Comparison of ENCODE assay signal across 27 mouse cellular contexts in the genomic region with DNA sequence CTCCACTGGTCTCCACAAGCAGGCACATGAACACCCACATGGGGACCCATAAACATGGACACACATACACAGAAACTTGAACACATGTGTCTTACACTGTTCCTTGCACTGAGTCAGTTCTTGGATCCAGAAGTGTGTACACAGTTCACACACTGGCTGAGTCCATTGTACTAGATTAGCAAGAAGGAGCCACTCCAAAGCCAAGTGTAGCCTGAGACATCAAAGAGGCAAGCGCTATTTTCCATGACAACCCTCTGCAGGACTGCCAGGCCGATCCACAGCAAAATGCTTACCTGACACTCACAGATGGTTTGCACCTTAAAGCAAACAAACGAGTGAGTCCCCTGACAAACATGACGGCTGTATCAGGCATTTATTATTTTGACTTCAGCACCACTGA. TPM values are rescaled to one million over a fixed set of nuclear protein-coding genes. Genes with fewer than 3 reads are reported as not detected.
DNase-seq lines count a peak whose midpoint lies in the region; ATAC-seq and TF ChIP-seq lines count a peak whose summit lies in the region.
"Had no signal": no experiment of that assay in that cellular context is flagged by ENCODE, and none has a peak within 500 bp of the region (broad histone marks: within the 10 kb centered on the region; RNA-seq: fewer than 3 reads in every experiment).

No protein-coding gene starts in this region.

- WGBS in lung, embryonic 14.5 days, result 36% methylated on average over 4 of the region's 4 CpGs
- WGBS in lung, postnatal 0 days, result 33% methylated on average over 4 of the region's 4 CpGs
- WGBS in stomach, postnatal 0 days, result 32% methylated on average over 4 of the region's 4 CpGs
- WGBS in kidney, embryonic 16.5 days, result 57% methylated on average over 4 of the region's 4 CpGs
- 48% methylated on average over 4 of the region's 4 CpGs for WGBS in intestine, postnatal 0 days

- DNase-seq in lung, embryonic 14.5 days, result peak; percentile 44
- DNase-seq in lung, postnatal 0 days (ENCODE audit: low spot score), result peak; percentile 84
- DNase-seq in lung, postnatal 25 days (ENCODE audit: low spot score), result peak; percentile 63
- DNase-seq in stomach, postnatal 0 days (ENCODE audit: low spot score), result no peak
- no peak for DNase-seq in gastrocnemius, adult 2 months
- DNase-seq in layer of hippocampus, postnatal 14 days (ENCODE audit: low spot score in 2 of 2), result no peak
- DNase-seq: adrenal gland, adult 2 months; adrenal gland, postnatal 14 days; cerebellum, adult 11 months; cerebellum, adult 2 months; cerebellum, adult 9-11 months; cerebellum, postnatal 25 days; gastrocnemius, postnatal 10 days; heart, adult 11 months; heart, postnatal 10 days; heart, postnatal 36 days had no signal

- H3K9ac ChIP-seq in lung, embryonic 14.5 days, result no peak overlapping the region
- H3K9ac ChIP-seq in lung, postnatal 0 days (replicated peaks; ENCODE audit: low read depth), result no peak overlapping the region
- H3K9ac ChIP-seq in stomach, postnatal 0 days (ENCODE audit: low read length), result no peak overlapping the region
- no peak overlapping the region for H3K9ac ChIP-seq in kidney, embryonic 16.5 days (replicated peaks; ENCODE audit: low read length)
- no peak overlapping the region for H3K9ac ChIP-seq in intestine, postnatal 0 days (ENCODE audit: low read depth, low read length)
- H3K9ac ChIP-seq: embryonic facial prominence, embryonic 12.5 days; embryonic facial prominence, embryonic 15.5 days; forebrain, embryonic 12.5 days; forebrain, embryonic 15.5 days; heart, embryonic 12.5 days; heart, embryonic 15.5 days; hindbrain, embryonic 13.5 days had no signal

- H3K4me2 ChIP-seq in lung, embryonic 14.5 days, result no peak overlapping the region
- H3K4me2 ChIP-seq in lung, postnatal 0 days (replicated peaks; ENCODE audit: low read depth, low read length), result no peak overlapping the region
- H3K4me2 ChIP-seq in stomach, postnatal 0 days (replicated peaks; ENCODE audit: low read depth), result no peak overlapping the region
- no peak overlapping the region for H3K4me2 ChIP-seq in kidney, embryonic 16.5 days (replicated peaks; ENCODE audit: low read depth, low read length)
- H3K4me2 ChIP-seq in intestine, postnatal 0 days (replicated peaks; ENCODE audit: low read depth), result no peak overlapping the region
- H3K4me2 ChIP-seq: embryonic facial prominence, embryonic 12.5 days; embryonic facial prominence, embryonic 15.5 days; forebrain, embryonic 12.5 days; forebrain, embryonic 15.5 days; heart, embryonic 12.5 days; heart, embryonic 15.5 days; hindbrain, embryonic 13.5 days had no signal

- peak; percentile 40; the same call in 1 of the 2 replicates for TF ChIP-seq EP300 in lung, postnatal 0 days (IDR thresholded peaks at IDR 0.05)
- no peak for TF ChIP-seq EP300 in stomach, postnatal 0 days (optimal IDR thresholded peaks at IDR 0.05)

- intact Hi-C loops in gastrocnemius, adult 2 months (cut with DNase I), result no loop called here

- no peak overlapping the region for H3K27ac ChIP-seq in lung, embryonic 14.5 days (ENCODE audit: low read depth)
- no peak overlapping the region for H3K27ac ChIP-seq in lung, postnatal 0 days (ENCODE audit: low read length)
- H3K27ac ChIP-seq in stomach, postnatal 0 days (replicated peaks), result no peak overlapping the region
- no peak overlapping the region for H3K27ac ChIP-seq in gastrocnemius, adult 2 months
- no peak overlapping the region for H3K27ac ChIP-seq in kidney, embryonic 16.5 days (ENCODE audit: low read length)
- H3K27ac ChIP-seq in intestine, postnatal 0 days (ENCODE audit: low read depth, low read length), result no peak overlapping the region
- H3K27ac ChIP-seq: embryonic facial prominence, embryonic 12.5 days; embryonic facial prominence, embryonic 15.5 days; forebrain, embryonic 12.5 days; forebrain, embryonic 15.5 days; heart, embryonic 15.5 days; hindbrain, embryonic 10.5 days; hindbrain, embryonic 13.5 days had no signal

- H3K36me3 ChIP-seq in lung, embryonic 14.5 days (ENCODE audit: insufficient read depth), result no peaks in the 10 kb centered on the region
- no peaks in the 10 kb centered on the region for H3K36me3 ChIP-seq in lung, postnatal 0 days (ENCODE audit: insufficient read depth, low read length)
- no peaks in the 10 kb centered on the region for H3K36me3 ChIP-seq in stomach, postnatal 0 days (ENCODE audit: control insufficient read depth, insufficient read depth, low read length)
- no peaks in the 10 kb centered on the region for H3K36me3 ChIP-seq in kidney, embryonic 16.5 days (ENCODE audit: insufficient read depth, low read length)
- H3K36me3 ChIP-seq in intestine, postnatal 0 days (ENCODE audit: control insufficient read depth, insufficient read depth), result no peaks in the 10 kb centered on the region
- H3K36me3 ChIP-seq: embryonic facial prominence, embryonic 12.5 days; embryonic facial prominence, embryonic 15.5 days; forebrain, embryonic 12.5 days; forebrain, embryonic 15.5 days; heart, embryonic 12.5 days; heart, embryonic 15.5 days; hindbrain, embryonic 10.5 days; hindbrain, embryonic 13.5 days had no signal

- ATAC-seq in lung, embryonic 14.5 days (ENCODE audit: insufficient read depth), result peak; percentile 84; the same call in 1 of the 2 replicates
- peak; percentile 92 for ATAC-seq in lung, postnatal 0 days
- peak; percentile 64; the same call in 1 of the 2 replicates for ATAC-seq in stomach, postnatal 0 days (ENCODE audit: low FRiP score, low TSS enrichment)
- ATAC-seq in kidney, embryonic 16.5 days (ENCODE audit: low FRiP score, low TSS enrichment), result no peak
- ATAC-seq in intestine, postnatal 0 days, result no peak
- ATAC-seq: CD4-positive, CD25-positive, alpha-beta regulatory T cell, adult 4 months; forebrain, embryonic 15.5 days had no signal

- H3K27me3 ChIP-seq in lung, embryonic 14.5 days (ENCODE audit: insufficient read depth, low read length), result no peaks in the 10 kb centered on the region
- no peaks in the 10 kb centered on the region for H3K27me3 ChIP-seq in lung, postnatal 0 days (replicated peaks; ENCODE audit: insufficient read depth, low read length)
- no peaks in the 10 kb centered on the region for H3K27me3 ChIP-seq in stomach, postnatal 0 days (ENCODE audit: control insufficient read depth, insufficient read depth, low read length)
- H3K27me3 ChIP-seq in kidney, embryonic 16.5 days (ENCODE audit: insufficient read depth, low read length), result no peaks in the 10 kb centered on the region
- H3K27me3 ChIP-seq in intestine, postnatal 0 days (replicated peaks; ENCODE audit: control insufficient read depth, insufficient read depth, low read length), result no peaks in the 10 kb centered on the region
- H3K27me3 ChIP-seq: embryonic facial prominence, embryonic 12.5 days; embryonic facial prominence, embryonic 15.5 days; heart, embryonic 12.5 days; heart, embryonic 15.5 days had no signal

- peaks cover 6% of the 10 kb centered on the region for H3K4me1 ChIP-seq in lung, embryonic 14.5 days (ENCODE audit: insufficient read depth)
- H3K4me1 ChIP-seq in lung, postnatal 0 days (ENCODE audit: insufficient read depth, low read depth, low read length), result no peaks in the 10 kb centered on the region
- no peaks in the 10 kb centered on the region for H3K4me1 ChIP-seq in stomach, postnatal 0 days (replicated peaks; ENCODE audit: control insufficient read depth, insufficient read depth)
- peaks cover 9% of the 10 kb centered on the region for H3K4me1 ChIP-seq in kidney, embryonic 16.5 days (ENCODE audit: insufficient read depth, low read length)
- H3K4me1 ChIP-seq in intestine, postnatal 0 days (replicated peaks; ENCODE audit: control insufficient read depth, insufficient read depth, low read length), result no peaks in the 10 kb centered on the region

- H3K9me3 ChIP-seq in lung, embryonic 14.5 days (ENCODE audit: low read depth, low read length), result no peaks in the 10 kb centered on the region
- no peaks in the 10 kb centered on the region for H3K9me3 ChIP-seq in lung, postnatal 0 days (ENCODE audit: low read length)
- H3K9me3 ChIP-seq in stomach, postnatal 0 days (ENCODE audit: control insufficient read depth, low read length), result no peaks in the 10 kb centered on the region
- no peaks in the 10 kb centered on the region for H3K9me3 ChIP-seq in kidney, embryonic 16.5 days (ENCODE audit: low read length)
- no peaks in the 10 kb centered on the region for H3K9me3 ChIP-seq in intestine, postnatal 0 days (ENCODE audit: control insufficient read depth)
- H3K9me3 ChIP-seq: embryonic facial prominence, embryonic 12.5 days; embryonic facial prominence, embryonic 15.5 days; forebrain, embryonic 15.5 days; heart, embryonic 12.5 days; heart, embryonic 15.5 days; hindbrain, embryonic 10.5 days; hindbrain, embryonic 13.5 days had no signal

- no peak for TF ChIP-seq CTCF in lung, embryonic 14.5 days (IDR thresholded peaks at IDR 0.05; ENCODE audit: low read depth)
- no peak for TF ChIP-seq CTCF in lung, postnatal 0 days (IDR thresholded peaks at IDR 0.05)
- no peak for TF ChIP-seq CTCF in stomach, postnatal 0 days (IDR thresholded peaks at IDR 0.05; ENCODE audit: low read depth)
- no peak for TF ChIP-seq CTCF in gastrocnemius, adult 2 months (IDR thresholded peaks at IDR 0.05)
- TF ChIP-seq CTCF in intestine, postnatal 0 days (IDR thresholded peaks at IDR 0.05; ENCODE audit: low read depth), result no peak

- H3K4me3 ChIP-seq in lung, embryonic 14.5 days (ENCODE audit: low read depth, low read length), result no peak overlapping the region
- H3K4me3 ChIP-seq in lung, postnatal 0 days (ENCODE audit: low read depth, low read length), result no peak overlapping the region
- H3K4me3 ChIP-seq in stomach, postnatal 0 days (ENCODE audit: low read depth, low read length), result no peak overlapping the region
- no peak overlapping the region for H3K4me3 ChIP-seq in gastrocnemius, adult 2 months
- no peak overlapping the region for H3K4me3 ChIP-seq in kidney, embryonic 16.5 days (ENCODE audit: low read length)
- H3K4me3 ChIP-seq in intestine, postnatal 0 days (ENCODE audit: low read depth, low read length), result no peak overlapping the region
- H3K4me3 ChIP-seq: embryonic facial prominence, embryonic 12.5 days; embryonic facial prominence, embryonic 15.5 days; forebrain, embryonic 12.5 days; forebrain, embryonic 15.5 days; heart, embryonic 12.5 days; heart, embryonic 15.5 days; hindbrain, embryonic 10.5 days; hindbrain, embryonic 13.5 days had no signal

RNA-seq across cellular contexts. Expression of a gene that starts 52.8 kb away (rescaled TPM):
- 47.6 and 48.3 TPM in 2 replicates for polyA plus RNA-seq in lung, embryonic 14.5 days (2014; fragmentation: Nextera tagmentation; extraction: Ambion mirVana)
- 49.7 and 59.6 TPM in 2 replicates for polyA plus RNA-seq in lung, postnatal 0 days (2015; fragmentation: Nextera tagmentation; extraction: Ambion mirVana)
- 35.8 and 44.2 TPM in 2 replicates for polyA plus RNA-seq in stomach, postnatal 0 days (2015; fragmentation: Nextera tagmentation; extraction: Ambion mirVana)
- total RNA-seq in gastrocnemius, adult 2 months (2021), result 10 to 100 TPM; 24.1 to 26.2 TPM
- 10 to 100 TPM; 48.4 to 53.6 TPM for total RNA-seq in layer of hippocampus, postnatal 14 days (2021)
- polyA plus RNA-seq in kidney, embryonic 16.5 days (2015; fragmentation: Nextera tagmentation; extraction: Ambion mirVana), result 34.9 and 47.1 TPM in 2 replicates
- 42.0 and 55.0 TPM in 2 replicates for polyA plus RNA-seq in intestine, postnatal 0 days (2015; fragmentation: Nextera tagmentation; extraction: Ambion mirVana)

Comparison
In these comparisons a context has a peak if more than half of its experiments do, and no peak if none do; other contexts are left out.
1. ATAC-seq: peak in lung, embryonic 14.5 days (single experiment), lung, postnatal 0 days (single experiment) and stomach, postnatal 0 days (single experiment); none in kidney, embryonic 16.5 days (single experiment) and intestine, postnatal 0 days (single experiment).
2. DNase-seq: peak in lung, embryonic 14.5 days (single experiment), lung, postnatal 0 days (single experiment) and lung, postnatal 25 days (single experiment); none in stomach, postnatal 0 days (single experiment), gastrocnemius, adult 2 months (single experiment) and layer of hippocampus, postnatal 14 days (0 of 2).